Mouse (Mus musculus) kidney, postnatal 36 days (tissue): ENCODE data around the gene Gprin3.

ENCODE experiments used
- DNase-seq, 2 experiments: peaks; one replicate each; pipeline ENCODE4 v3.0.0; 2021 to 2022; ENCODE audit warnings: mixed read lengths in 2 of 2

Gprin3 gene

GRCm38 (mm10) chr6:59425824-59426533 lies at the start of gene Gprin3:
Gene Gprin3, minus strand, starts transcription at chr6:59426294.
- peak; percentile 92 to 94 for DNase-seq

- no peak for DNase-seq
Observed at GRCm38 (mm10) chr6:59458861-59459260, 32.8 kb upstream of the Gprin3 start.

GRCm38 (mm10) chr6:59456116-59456515 lies 30.0 kb upstream of the Gprin3 start:
- peak in 1 of 2 experiments; percentile 15 for DNase-seq

GRCm38 (mm10) chr6:59451348-59451747 lies 25.3 kb upstream of the Gprin3 start:
- DNase-seq, result no peak

- no peak for DNase-seq
Observed at GRCm38 (mm10) chr6:59445101-59445503, 19.0 kb upstream of the Gprin3 start.

GRCm38 (mm10) chr6:59435906-59436305 lies 9.8 kb upstream of the Gprin3 start:
- no peak for DNase-seq

- DNase-seq, result no peak
Observed at GRCm38 (mm10) chr6:59433116-59433515, 7.0 kb upstream of the Gprin3 start.

GRCm38 (mm10) chr6:59426534-59426885 lies 416 bp upstream of the Gprin3 start:
- DNase-seq, result no peak

- DNase-seq, result no peak
Observed at GRCm38 (mm10) chr6:59424871-59425740, 988 bp downstream of the Gprin3 start.

- no peak for DNase-seq
Observed at GRCm38 (mm10) chr6:59423836-59424235, 2.3 kb downstream of the Gprin3 start.

- no peak for DNase-seq
Observed at GRCm38 (mm10) chr6:59419264-59419663, 6.8 kb downstream of the Gprin3 start.

- DNase-seq, result no peak
Observed at GRCm38 (mm10) chr6:59418659-59419058, 7.4 kb downstream of the Gprin3 start.

- DNase-seq, result peak; percentile 66 to 71
Observed at GRCm38 (mm10) chr6:59414816-59415215, 11.3 kb downstream of the Gprin3 start.

GRCm38 (mm10) chr6:59412417-59413346 lies 13.4 kb downstream of the Gprin3 start:
- peak in 1 of 2 experiments; percentile 30 for DNase-seq

GRCm38 (mm10) chr6:59409001-59409700 lies 16.9 kb downstream of the Gprin3 start:
- DNase-seq, result no peak

- peak in 1 of 2 experiments; percentile 17 for DNase-seq
Observed at GRCm38 (mm10) chr6:59407482-59407997, 18.6 kb downstream of the Gprin3 start.

GRCm38 (mm10) chr6:59390208-59390607 lies 35.9 kb downstream of the Gprin3 start:
- DNase-seq, result no peak

GRCm38 (mm10) chr6:59365300-59365699 lies 60.8 kb downstream of the Gprin3 start:
- DNase-seq, result no peak

- no peak for DNase-seq
Observed at GRCm38 (mm10) chr6:59363282-59363681, 62.8 kb downstream of the Gprin3 start.

GRCm38 (mm10) chr6:59354943-59355342 lies 71.2 kb downstream of the Gprin3 start:
- DNase-seq, result no peak

GRCm38 (mm10) chr6:59351108-59351789 lies 74.8 kb downstream of the Gprin3 start:
- DNase-seq, result no peak
